Mouse (Mus musculus): ENCODE results near the gene Myl9. TPM values are rescaled to one million over a fixed set of nuclear protein-coding genes. Genes with fewer than 3 reads are reported as not detected.

Myl9 gene
- 10 to 100 TPM in 1 of 2 experiments, 1 to 10 TPM in 1; 8.7 to 12.2 TPM for total RNA-seq (2021)
- long read RNA-seq, transcript Myl9-201 (4 exons, 1,128 nt), result major isoform, 7 of 7 reads
- long read RNA-seq, partial matches to known transcripts, result 0 of 7 reads
- long read RNA-seq, other reads (novel, unspliced or antisense), result 0 of 7 reads

- no peak for DNase-seq (ENCODE audit: low spot score in 2 of 2)
These were observed at the start of gene Myl9 for GRCm38 (mm10) chr2:156774738-156775454. Gene Myl9 (plus strand): TSS chr2:156775420.

GRCm38 (mm10) chr2:156726344-156726743 is 48.9 kb upstream of the Myl9 start:
- DNase-seq (ENCODE audit: low spot score in 2 of 2), result no peak

- DNase-seq (ENCODE audit: low spot score in 2 of 2), result no peak
These were observed 48.3 kb upstream of the Myl9 start for GRCm38 (mm10) chr2:156726878-156727277.

- DNase-seq (ENCODE audit: low spot score in 2 of 2), result no peak
These were observed 45.4 kb upstream of the Myl9 start for GRCm38 (mm10) chr2:156729537-156730469.

GRCm38 (mm10) chr2:156730501-156730921 is 44.7 kb upstream of the Myl9 start:
- DNase-seq (ENCODE audit: low spot score in 2 of 2), result no peak

GRCm38 (mm10) chr2:156731592-156731991 is 43.6 kb upstream of the Myl9 start:
- DNase-seq (ENCODE audit: low spot score in 2 of 2), result no peak

- DNase-seq (ENCODE audit: low spot score in 2 of 2), result peak; percentile 85 to 91
These were observed 43.1 kb upstream of the Myl9 start for GRCm38 (mm10) chr2:156732109-156732508.

- DNase-seq (ENCODE audit: low spot score in 2 of 2), result no peak
These were observed 39.4 kb upstream of the Myl9 start for GRCm38 (mm10) chr2:156735761-156736335.

GRCm38 (mm10) chr2:156736846-156737245 is 38.4 kb upstream of the Myl9 start:
- DNase-seq (ENCODE audit: low spot score in 2 of 2), result no peak

- DNase-seq (ENCODE audit: low spot score in 2 of 2), result no peak
These were observed 37.2 kb upstream of the Myl9 start for GRCm38 (mm10) chr2:156737976-156738375.

GRCm38 (mm10) chr2:156741265-156741664 is 34.0 kb upstream of the Myl9 start:
- DNase-seq (ENCODE audit: low spot score in 2 of 2), result no peak

- DNase-seq (ENCODE audit: low spot score in 2 of 2), result no peak
These were observed 33.2 kb upstream of the Myl9 start for GRCm38 (mm10) chr2:156741998-156742397.

- no peak for DNase-seq (ENCODE audit: low spot score in 2 of 2)
These were observed 32.0 kb upstream of the Myl9 start for GRCm38 (mm10) chr2:156743248-156743647.

GRCm38 (mm10) chr2:156744414-156744813 is 30.8 kb upstream of the Myl9 start:
- no peak for DNase-seq (ENCODE audit: low spot score in 2 of 2)

GRCm38 (mm10) chr2:156747315-156747714 is 27.9 kb upstream of the Myl9 start:
- DNase-seq (ENCODE audit: low spot score in 2 of 2), result no peak

GRCm38 (mm10) chr2:156749687-156750086 is 25.5 kb upstream of the Myl9 start:
- DNase-seq (ENCODE audit: low spot score in 2 of 2), result no peak

- no peak for DNase-seq (ENCODE audit: low spot score in 2 of 2)
These were observed 18.3 kb upstream of the Myl9 start for GRCm38 (mm10) chr2:156756937-156757336.

GRCm38 (mm10) chr2:156760843-156761505 is 14.2 kb upstream of the Myl9 start:
- DNase-seq (ENCODE audit: low spot score in 2 of 2), result no peak

- DNase-seq (ENCODE audit: low spot score in 2 of 2), result no peak
These were observed 13.5 kb upstream of the Myl9 start for GRCm38 (mm10) chr2:156761521-156762278.

GRCm38 (mm10) chr2:156762499-156762898 is 12.7 kb upstream of the Myl9 start:
- no peak for DNase-seq (ENCODE audit: low spot score in 2 of 2)

All from layer of hippocampus, adult 18-20 months (tissue).